Mouse (Mus musculus) hindbrain, postnatal 0 days (tissue): ENCODE data around the gene Ip6k2. TPM values are rescaled to one million over a fixed set of nuclear protein-coding genes. Genes with fewer than 3 reads are reported as not detected.

Experiments used
- ATAC-seq: fragments of 200-750 bp; cut with Nextera tagmentation; 2 replicates; pipeline ENCODE4 v1.8.0; 2017; ENCODE audit warnings: mild to moderate bottlenecking, moderate TSS enrichment, moderate library complexity
- DNase-seq: peaks from one replicate; pipeline ENCODE4 v3.0.0-alpha.2; 2015; ENCODE audit warnings: low spot score
- H3K27ac ChIP-seq: fragments of 300-500 bp; sonication (generic); 2 replicates; pipeline ENCODE4 v1.5.1; 2014; ENCODE audit warnings: mild to moderate bottlenecking
- H3K27me3 ChIP-seq: fragments of 300-500 bp; sonication (generic); 2 replicates; pipeline ENCODE4 v1.6.1; 2014; ENCODE audit warnings: low read length, mixed read lengths; ENCODE audit not compliant: insufficient read depth
- H3K36me3 ChIP-seq: fragments of 300-500 bp; sonication (generic); 2 replicates; pipeline ENCODE4 v1.6.1; 2014; ENCODE audit warnings: low read length, mixed read lengths; ENCODE audit not compliant: insufficient read depth
- H3K4me1 ChIP-seq: fragments of 300-500 bp; sonication (generic); 2 replicates; pipeline ENCODE4 v1.6.1; 2014; ENCODE audit warnings: antibody characterized with exemption, low read length, mixed read lengths; ENCODE audit not compliant: insufficient read depth
- H3K4me2 ChIP-seq: fragments of 300-500 bp; sonication (generic); 2 replicates; pipeline ENCODE4 v1.6.1; 2014; ENCODE audit warnings: low read depth, mild to moderate bottlenecking, low read length, moderate library complexity, mixed read lengths
- H3K4me3 ChIP-seq: fragments of 300-500 bp; sonication (generic); 2 replicates; pipeline ENCODE4 v1.5.1; 2014; ENCODE audit warnings: low read length
- H3K9ac ChIP-seq: fragments of 300-500 bp; sonication (generic); replicated peaks from 2 replicates; pipeline ENCODE4 v1.6.1; 2014; ENCODE audit warnings: mild to moderate bottlenecking, low read length, moderate library complexity, mixed read lengths
- H3K9me3 ChIP-seq: fragments of 300-500 bp; sonication (generic); 2 replicates; pipeline ENCODE4 v1.6.1; 2016; ENCODE audit warnings: low read length, mixed read lengths
- CTCF ChIP-seq: IDR thresholded peaks from 2 replicates; pipeline ENCODE4 v1.5.1; 2016; ENCODE audit warnings: antibody characterized with exemption, control low read depth, low read depth
- WGBS: fragments of 180-500 bp; shearing (Covaris S2); extraction: QIAGEN DNeasy Blood & Tissue Kit; methylation state at CpG from one replicate; pipeline ENCODE4 v1.1.7; 2014; 5-methylcytosine and 5-hydroxymethylcytosine counted together
- polyA plus RNA-seq: library from polyadenylated mRNA; unstranded; fragments of >200 nt; fragmentation: Nextera tagmentation; extraction: Ambion mirVana; gene quantifications from 2 replicates; pipeline ENCODE4 v1.2.1, GENCODE M21; 2015
- total RNA-seq: library from RNA; depleted of rRNA; stranded (reverse); fragments of >200 nt; gene quantifications from 2 replicates; pipeline ENCODE4 v1.2.3, GENCODE M21; 2014; rRNA removed

Ip6k2 gene
- 122 and 126 TPM in 2 replicates for total RNA-seq
- polyA plus RNA-seq: 187 and 189 TPM in 2 replicates

- DNase-seq (peak; percentile 98), ATAC-seq (peak; percentile 98)
- no peak for TF ChIP-seq CTCF
- H3K27me3 ChIP-seq: no peaks in the 10 kb centered on the region
- H3K27ac ChIP-seq: peak within 1 kb of the TSS; percentile 96
- H3K9ac ChIP-seq: peak within 1 kb of the TSS; percentile 95
- H3K36me3 ChIP-seq: no peaks in the 10 kb centered on the region
- H3K4me3 ChIP-seq: peak within 1 kb of the TSS; percentile 81
- WGBS: under 1% methylated on average over 56 of the region's 56 CpGs
- no peaks in the 10 kb centered on the region for H3K9me3 ChIP-seq
- peak within 1 kb of the TSS; percentile 67 for H3K4me2 ChIP-seq
- H3K4me1 ChIP-seq: peaks cover 42% of the 10 kb centered on the region
Observed at GRCm38 (mm10) chr9:108783548-108784463, at the start of gene Ip6k2. Ip6k2 (plus strand) TSS chr9:108783796.

DNA sequence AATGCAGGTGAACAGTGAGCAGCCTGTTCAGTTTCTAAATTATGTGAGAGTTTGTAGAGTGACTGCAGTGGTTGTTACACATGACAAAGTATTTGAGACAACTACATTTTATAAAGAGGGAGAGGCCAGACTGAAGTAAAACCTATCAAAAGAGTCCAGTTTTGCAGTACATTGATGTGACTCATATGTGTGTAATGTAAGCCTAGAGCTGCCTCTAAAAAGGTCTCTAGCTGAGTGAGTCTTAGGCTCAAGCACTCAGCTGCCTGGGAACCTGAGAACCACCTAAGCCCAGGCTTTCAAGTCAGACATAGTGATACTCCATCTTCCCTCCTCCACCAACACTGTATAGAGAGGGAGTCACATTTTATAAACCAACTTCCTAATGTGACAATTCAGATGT is 49.0 kb upstream of the Ip6k2 start:
- DNase-seq (no peak), ATAC-seq (no peak)
- Histone ChIP-seq H3K9ac (no peak overlapping the region), H3K4me1 (no peaks in the 10 kb centered on the region), H3K36me3 (peaks cover 12% of the 10 kb centered on the region), H3K27ac (no peak overlapping the region), H3K9me3 (no peaks in the 10 kb centered on the region), H3K4me2 (no peak overlapping the region), H3K4me3 (no peak overlapping the region), H3K27me3 (no peaks in the 10 kb centered on the region)
- TF ChIP-seq CTCF: no peak

DNA sequence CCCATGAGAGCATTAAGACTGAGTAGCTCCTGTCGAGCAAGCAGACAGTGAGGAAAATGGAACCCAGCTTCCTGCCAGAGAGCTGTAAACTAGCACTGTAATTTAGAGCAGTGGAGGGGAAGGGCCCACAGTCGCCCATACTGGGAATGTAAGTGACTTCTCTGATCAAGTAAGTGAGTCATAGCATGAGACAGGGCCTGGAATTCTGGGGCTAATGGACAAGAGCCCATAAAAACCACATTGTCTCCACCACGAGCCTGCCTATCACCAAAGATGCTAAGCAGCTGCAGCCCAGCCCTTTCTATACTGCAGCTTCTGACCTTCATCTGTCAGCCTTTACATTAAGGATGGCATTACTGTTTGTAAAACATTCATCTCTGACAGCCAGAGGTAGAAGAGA is 44.4 kb upstream of the Ip6k2 start:
- ATAC-seq (no peak), DNase-seq (no peak)
- WGBS: 53% methylated on average over 3 of the region's 3 CpGs
- Histone ChIP-seq H3K4me1 (no peaks in the 10 kb centered on the region), H3K36me3 (peaks cover 32% of the 10 kb centered on the region), H3K9me3 (no peaks in the 10 kb centered on the region), H3K4me3 (no peak overlapping the region), H3K27me3 (no peaks in the 10 kb centered on the region), H3K9ac (no peak overlapping the region), H3K4me2 (no peak overlapping the region), H3K27ac (no peak overlapping the region)
- TF ChIP-seq CTCF: no peak

DNA sequence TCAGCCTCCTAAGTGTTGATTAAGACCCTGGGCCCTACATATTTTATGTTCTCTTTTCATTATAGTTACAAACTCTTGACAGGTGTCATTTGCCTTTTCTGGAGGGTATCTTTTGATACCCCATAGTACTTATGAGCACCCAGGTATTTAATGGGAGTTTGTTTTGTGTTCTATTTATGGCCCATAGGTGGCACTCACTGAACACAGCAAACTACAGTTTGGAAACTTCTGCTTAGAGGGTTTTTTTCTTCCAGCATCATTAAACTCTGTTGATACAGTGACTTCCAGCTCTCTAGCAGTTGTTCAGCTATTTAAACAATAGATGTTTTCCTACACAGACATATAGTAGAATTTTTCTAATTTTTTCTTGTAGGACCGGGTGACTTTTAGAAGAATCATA is 43.5 kb upstream of the Ip6k2 start:
- peak; percentile 61 for TF ChIP-seq CTCF
- Histone ChIP-seq H3K36me3 (peaks cover 31% of the 10 kb centered on the region; the same call in 1 of the 2 replicates), H3K9ac (no peak overlapping the region), H3K27me3 (no peaks in the 10 kb centered on the region), H3K4me2 (no peak overlapping the region), H3K4me1 (no peaks in the 10 kb centered on the region), H3K9me3 (no peaks in the 10 kb centered on the region), H3K27ac (no peak overlapping the region), H3K4me3 (no peak overlapping the region)
- no peak for ATAC-seq
- peak; percentile 25 for DNase-seq
- 85% methylated on average over 1 of the region's 1 CpGs for WGBS

GRCm38 (mm10) chr9:108742048-108742447 is 41.5 kb upstream of the Ip6k2 start:
- Histone ChIP-seq H3K4me1 (no peaks in the 10 kb centered on the region), H3K27ac (no peak overlapping the region), H3K9ac (no peak overlapping the region), H3K4me3 (no peak overlapping the region), H3K4me2 (no peak overlapping the region), H3K27me3 (no peaks in the 10 kb centered on the region), H3K9me3 (no peaks in the 10 kb centered on the region), H3K36me3 (peaks cover 47% of the 10 kb centered on the region)
- DNase-seq (no peak), ATAC-seq (no peak)
- 93% methylated on average over 9 of the region's 9 CpGs for WGBS
- no peak for TF ChIP-seq CTCF

DNA sequence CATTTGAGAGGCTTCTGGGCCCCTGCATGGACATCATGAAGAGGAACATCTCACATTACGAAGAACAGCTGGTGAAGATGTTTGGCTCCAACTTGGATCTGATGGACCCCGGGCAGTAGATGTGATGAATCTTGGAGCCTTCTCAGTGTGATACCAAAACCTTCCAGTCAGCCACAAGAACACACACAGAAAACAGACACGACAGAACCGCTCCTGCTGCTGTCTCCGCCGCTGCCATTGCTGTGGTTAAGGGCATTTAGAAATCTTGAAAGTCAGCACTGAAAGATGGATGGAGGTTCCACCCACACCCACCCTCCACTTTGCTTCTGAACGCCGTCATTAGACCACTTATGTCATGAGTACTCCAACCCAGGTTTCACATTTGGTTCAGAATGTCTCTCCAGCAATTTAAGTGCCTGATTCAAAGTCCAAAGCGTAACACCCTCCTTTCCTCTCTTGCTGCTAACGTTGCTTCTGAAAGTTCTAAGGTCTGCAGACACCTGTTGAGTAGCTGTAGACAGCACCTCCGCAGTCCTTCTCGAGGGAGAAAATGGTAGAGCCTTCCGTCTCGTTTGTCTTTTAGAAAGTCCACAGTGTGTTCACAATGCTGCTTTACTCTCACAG is 36.6 kb upstream of the Ip6k2 start:
- ATAC-seq (no peak), DNase-seq (no peak)
- TF ChIP-seq CTCF: no peak
- no peaks in the 10 kb centered on the region for H3K4me1 ChIP-seq
- no peak overlapping the region for H3K27ac ChIP-seq
- no peak overlapping the region for H3K9ac ChIP-seq
- peaks cover 63% of the 10 kb centered on the region for H3K36me3 ChIP-seq
- no peaks in the 10 kb centered on the region for H3K9me3 ChIP-seq
- no peaks in the 10 kb centered on the region for H3K27me3 ChIP-seq
- no peak overlapping the region for H3K4me2 ChIP-seq
- H3K4me3 ChIP-seq: no peak overlapping the region
- WGBS: 92% methylated on average over 14 of the region's 14 CpGs
